Mouse (Mus musculus): ENCODE measurements around the gene Rcor3.

DNA sequence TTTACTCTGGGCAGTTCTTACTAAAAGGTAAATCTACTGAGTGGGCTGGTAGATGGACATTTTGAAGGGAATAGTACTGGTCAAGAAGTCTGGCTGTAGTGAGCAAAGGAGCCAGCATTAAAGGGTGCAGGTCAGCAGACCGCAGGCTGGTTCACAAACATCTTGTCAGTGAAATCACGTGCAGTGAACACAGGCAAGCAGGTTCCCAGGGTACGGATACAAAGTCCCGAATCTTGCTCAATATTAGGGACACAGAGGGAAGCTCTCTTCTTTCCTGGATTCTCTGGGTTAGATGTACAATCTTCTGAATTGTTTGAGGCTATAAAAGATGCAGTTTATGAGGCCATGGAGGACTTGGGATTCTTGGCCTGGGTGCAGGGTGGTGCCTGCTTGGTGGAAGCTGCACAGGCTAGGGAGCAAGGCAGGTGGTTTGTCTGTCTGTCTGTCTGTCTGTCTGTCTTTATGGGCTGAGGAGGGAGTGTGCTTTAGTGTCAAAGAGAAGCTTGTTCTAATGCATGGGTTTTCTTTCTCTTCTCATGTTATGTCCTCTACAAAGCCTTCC is 43.9 kb upstream of the Rcor3 start:
- TF ChIP-seq CTCF (IDR thresholded peaks at IDR 0.05; ENCODE audit: control insufficient read depth, insufficient read depth, low read length) (no peak), POLR2A (IDR thresholded peaks at IDR 0.05; ENCODE audit: borderline replicate concordance, control insufficient read depth, low read depth, low read length) (no peak)
